Mouse (Mus musculus) limb, embryonic 11.5 days (tissue): ENCODE results near the gene Ahctf1. TPM values are rescaled to one million over a fixed set of nuclear protein-coding genes. Genes with fewer than 3 reads are reported as not detected.
A peak's percentile ranks its signal among the peaks of the same experiment; 100 is the strongest.

Experiments
- ATAC-seq: fragments of 200-750 bp; cut with Nextera tagmentation; 2 replicates; pipeline ENCODE4 v1.8.0; 2017; ENCODE audit warnings: low read depth; ENCODE audit not compliant: insufficient number of reproducible peaks, low FRiP score, low TSS enrichment
- DNase-seq: peaks from one replicate; pipeline ENCODE4 v3.0.0-alpha.2; 2015; ENCODE audit warnings: low spot score
- H3K27ac ChIP-seq: fragments of 300-500 bp; sonication (generic); replicated peaks from 2 replicates; pipeline ENCODE4 v1.5.1; 2014; ENCODE audit warnings: low read depth, mild to moderate bottlenecking, low read length
- H3K27me3 ChIP-seq: fragments of 300-500 bp; sonication (generic); 2 replicates; pipeline ENCODE4 v1.6.1; 2014; ENCODE audit warnings: mild to moderate bottlenecking, low read length, mixed read lengths; ENCODE audit not compliant: control insufficient read depth, insufficient read depth
- H3K36me3 ChIP-seq: fragments of 300-500 bp; sonication (generic); 2 replicates; pipeline ENCODE4 v1.6.1; 2014; ENCODE audit warnings: mild to moderate bottlenecking, low read length, moderate library complexity, mixed read lengths; ENCODE audit not compliant: control insufficient read depth, insufficient read depth
- H3K4me1 ChIP-seq: fragments of 300-500 bp; sonication (generic); 2 replicates; pipeline ENCODE4 v1.6.1; 2014; ENCODE audit warnings: low read length, mixed read lengths; ENCODE audit not compliant: control insufficient read depth, insufficient read depth
- H3K4me2 ChIP-seq: fragments of 300-500 bp; sonication (generic); 2 replicates; pipeline ENCODE4 v1.6.1; 2014; ENCODE audit warnings: low read depth, mild to moderate bottlenecking, moderate library complexity; ENCODE audit not compliant: severe bottlenecking
- H3K4me3 ChIP-seq: fragments of 300-500 bp; sonication (generic); 2 replicates; pipeline ENCODE4 v1.5.1; 2014; ENCODE audit warnings: low read depth, low read length
- H3K9ac ChIP-seq: fragments of 300-500 bp; sonication (generic); 2 replicates; pipeline ENCODE4 v1.6.1; 2014; ENCODE audit warnings: mild to moderate bottlenecking, low read length
- H3K9me3 ChIP-seq: fragments of 300-500 bp; sonication (generic); 2 replicates; pipeline ENCODE4 v1.6.1; 2016; ENCODE audit warnings: low read length; ENCODE audit not compliant: control insufficient read depth
- WGBS: fragments of 180-500 bp; shearing (Covaris S2); extraction: QIAGEN DNeasy Blood & Tissue Kit; methylation state at CpG from one replicate; pipeline ENCODE4 v1.1.7; 2014; 5-methylcytosine and 5-hydroxymethylcytosine counted together
- polyA plus RNA-seq: library from polyadenylated mRNA; unstranded; fragments of >200 nt; fragmentation: Nextera tagmentation; extraction: Ambion mirVana; gene quantifications from 2 replicates; pipeline ENCODE4 v1.2.1, GENCODE M21; 2014

The Ahctf1 gene
- polyA plus RNA-seq, result 37.0 and 39.9 TPM in 2 replicates

GRCm38 (mm10) chr1:179803513-179804139 lies at the start of gene Ahctf1:
Gene Ahctf1, minus strand, starts transcription at chr1:179803680.
- Histone ChIP-seq H3K9ac (peak within 1 kb of the TSS; percentile 86), H3K27me3 (no peaks in the 10 kb centered on the region), H3K4me3 (peak within 1 kb of the TSS; percentile 88), H3K4me1 (peaks cover 5% of the 10 kb centered on the region), H3K27ac (peak within 1 kb of the TSS; percentile 97), H3K4me2 (peak within 1 kb of the TSS; percentile 77), H3K9me3 (no peaks in the 10 kb centered on the region), H3K36me3 (no peaks in the 10 kb centered on the region)
- peak; percentile 99 for ATAC-seq
- WGBS, result under 1% methylated on average over 56 of the region's 56 CpGs
- DNase-seq, result peak; percentile 98

GRCm38 (mm10) chr1:179847759-179848389 lies 44.4 kb upstream of the Ahctf1 start:
- DNase-seq (peak; percentile 96), ATAC-seq (peak; percentile 75; the same call in 1 of the 2 replicates)
- no peak overlapping the region for H3K27ac ChIP-seq
- WGBS, result 4% methylated on average over 20 of the region's 20 CpGs
- H3K4me1 ChIP-seq, result no peaks in the 10 kb centered on the region
- peak overlapping the region; percentile 59 for H3K4me2 ChIP-seq
- H3K9me3 ChIP-seq, result no peaks in the 10 kb centered on the region
- no peaks in the 10 kb centered on the region for H3K27me3 ChIP-seq
- peak overlapping the region; percentile 24 for H3K4me3 ChIP-seq
- peak overlapping the region; percentile 63 for H3K9ac ChIP-seq
- no peaks in the 10 kb centered on the region for H3K36me3 ChIP-seq

- ATAC-seq (no peak), DNase-seq (no peak)
- H3K9me3 ChIP-seq, result no peaks in the 10 kb centered on the region
- H3K9ac ChIP-seq, result no peak overlapping the region
- H3K4me1 ChIP-seq, result no peaks in the 10 kb centered on the region
- no peak overlapping the region for H3K27ac ChIP-seq
- no peaks in the 10 kb centered on the region for H3K36me3 ChIP-seq
- 55% methylated on average over 7 of the region's 7 CpGs for WGBS
- no peaks in the 10 kb centered on the region for H3K27me3 ChIP-seq
- H3K4me2 ChIP-seq, result no peak overlapping the region
- no peak overlapping the region for H3K4me3 ChIP-seq
Measured at GRCm38 (mm10) chr1:179847173-179847572, 43.7 kb upstream of the Ahctf1 start.

GRCm38 (mm10) chr1:179845832-179846499 lies 42.5 kb upstream of the Ahctf1 start:
- H3K4me2 ChIP-seq, result no peak overlapping the region
- H3K9me3 ChIP-seq, result no peaks in the 10 kb centered on the region
- WGBS, result 85% methylated on average over 16 of the region's 16 CpGs
- DNase-seq (no peak), ATAC-seq (no peak)
- H3K36me3 ChIP-seq, result no peaks in the 10 kb centered on the region
- no peaks in the 10 kb centered on the region for H3K27me3 ChIP-seq
- H3K4me3 ChIP-seq, result no peak overlapping the region
- H3K4me1 ChIP-seq, result no peaks in the 10 kb centered on the region
- no peak overlapping the region for H3K9ac ChIP-seq
- no peak overlapping the region for H3K27ac ChIP-seq

GRCm38 (mm10) chr1:179844894-179845293 lies 41.4 kb upstream of the Ahctf1 start:
- DNase-seq, result peak; percentile 70
- Histone ChIP-seq H3K4me3 (no peak overlapping the region), H3K9ac (no peak overlapping the region), H3K9me3 (no peaks in the 10 kb centered on the region), H3K36me3 (no peaks in the 10 kb centered on the region), H3K4me2 (no peak overlapping the region), H3K4me1 (no peaks in the 10 kb centered on the region), H3K27me3 (no peaks in the 10 kb centered on the region), H3K27ac (no peak overlapping the region)
- 25% methylated on average over 5 of the region's 5 CpGs for WGBS
- ATAC-seq, result peak; percentile 37

GRCm38 (mm10) chr1:179843981-179844380 lies 40.5 kb upstream of the Ahctf1 start:
- ATAC-seq, result no peak
- 77% methylated on average over 3 of the region's 3 CpGs for WGBS
- Histone ChIP-seq H3K27ac (no peak overlapping the region), H3K9me3 (no peaks in the 10 kb centered on the region), H3K4me3 (no peak overlapping the region), H3K27me3 (no peaks in the 10 kb centered on the region), H3K4me2 (no peak overlapping the region), H3K9ac (no peak overlapping the region), H3K36me3 (no peaks in the 10 kb centered on the region), H3K4me1 (no peaks in the 10 kb centered on the region)
- no peak for DNase-seq

GRCm38 (mm10) chr1:179842568-179842967 lies 39.1 kb upstream of the Ahctf1 start:
- no peaks in the 10 kb centered on the region for H3K9me3 ChIP-seq
- ATAC-seq (no peak), DNase-seq (no peak)
- H3K36me3 ChIP-seq, result no peaks in the 10 kb centered on the region
- no peak overlapping the region for H3K4me3 ChIP-seq
- no peak overlapping the region for H3K4me2 ChIP-seq
- H3K27ac ChIP-seq, result no peak overlapping the region
- no peaks in the 10 kb centered on the region for H3K27me3 ChIP-seq
- no peaks in the 10 kb centered on the region for H3K4me1 ChIP-seq
- no peak overlapping the region for H3K9ac ChIP-seq
- 91% methylated on average over 7 of the region's 7 CpGs for WGBS

GRCm38 (mm10) chr1:179836426-179837404 lies 33.2 kb upstream of the Ahctf1 start:
- no peak for ATAC-seq
- no peaks in the 10 kb centered on the region for H3K4me1 ChIP-seq
- no peak overlapping the region for H3K4me3 ChIP-seq
- no peaks in the 10 kb centered on the region for H3K9me3 ChIP-seq
- H3K36me3 ChIP-seq, result no peaks in the 10 kb centered on the region
- 93% methylated on average over 7 of the region's 7 CpGs for WGBS
- no peaks in the 10 kb centered on the region for H3K27me3 ChIP-seq
- no peak overlapping the region for H3K4me2 ChIP-seq
- no peak overlapping the region for H3K27ac ChIP-seq
- no peak overlapping the region for H3K9ac ChIP-seq
- no peak for DNase-seq
